Mouse (Mus musculus) neural tube, embryonic 13.5 days (tissue): ENCODE data around the gene Fgf23. TPM values are rescaled to one million over a fixed set of nuclear protein-coding genes. Genes with fewer than 3 reads are reported as not detected.

Experiments used
- ATAC-seq: fragments of 200-750 bp; cut with Nextera tagmentation; 2 replicates; pipeline ENCODE4 v1.8.0; 2017; ENCODE audit warnings: low read depth, mild to moderate bottlenecking, moderate TSS enrichment, moderate library complexity
- H3K27ac ChIP-seq: fragments of 300-500 bp; sonication (generic); replicated peaks from 2 replicates; pipeline ENCODE4 v1.5.1; 2015; ENCODE audit warnings: moderate library complexity, mild to moderate bottlenecking, inconsistent platforms
- H3K27me3 ChIP-seq: fragments of 300-500 bp; sonication (generic); 2 replicates; pipeline ENCODE4 v1.6.1; 2015; ENCODE audit warnings: mild to moderate bottlenecking, inconsistent platforms
- H3K36me3 ChIP-seq: fragments of 300-500 bp; sonication (generic); 2 replicates; pipeline ENCODE4 v1.6.1; 2015; ENCODE audit warnings: mild to moderate bottlenecking, inconsistent platforms
- H3K4me1 ChIP-seq: fragments of 300-500 bp; sonication (generic); replicated peaks from 2 replicates; pipeline ENCODE4 v1.6.1; 2015; ENCODE audit warnings: inconsistent platforms
- H3K4me2 ChIP-seq: fragments of 300-500 bp; sonication (generic); 2 replicates; pipeline ENCODE4 v1.6.1; 2015; ENCODE audit warnings: inconsistent platforms, mild to moderate bottlenecking, moderate library complexity
- H3K4me3 ChIP-seq: fragments of 300-500 bp; sonication (generic); 2 replicates; pipeline ENCODE4 v1.5.1; 2015; ENCODE audit warnings: mild to moderate bottlenecking, inconsistent platforms
- H3K9ac ChIP-seq: fragments of 300-500 bp; sonication (generic); 2 replicates; pipeline ENCODE4 v1.6.1; 2015; ENCODE audit warnings: moderate library complexity, mild to moderate bottlenecking, inconsistent platforms
- H3K9me3 ChIP-seq: fragments of 300-500 bp; sonication (generic); 2 replicates; pipeline ENCODE4 v1.6.1; 2016; ENCODE audit warnings: inconsistent platforms
- WGBS: fragments of 180-500 bp; shearing (Covaris S2); methylation state at CpG from one replicate; pipeline ENCODE4 v1.1.7; 2015; 5-methylcytosine and 5-hydroxymethylcytosine counted together
- polyA plus RNA-seq: library from polyadenylated mRNA; unstranded; fragments of >200 nt; fragmentation: Nextera tagmentation; extraction: Ambion mirVana; gene quantifications from 2 replicates; pipeline ENCODE4 v1.2.1, GENCODE M21; 2015

The Fgf23 gene
- polyA plus RNA-seq, 1 experiment from 2014 or later, result not detected

DNA sequence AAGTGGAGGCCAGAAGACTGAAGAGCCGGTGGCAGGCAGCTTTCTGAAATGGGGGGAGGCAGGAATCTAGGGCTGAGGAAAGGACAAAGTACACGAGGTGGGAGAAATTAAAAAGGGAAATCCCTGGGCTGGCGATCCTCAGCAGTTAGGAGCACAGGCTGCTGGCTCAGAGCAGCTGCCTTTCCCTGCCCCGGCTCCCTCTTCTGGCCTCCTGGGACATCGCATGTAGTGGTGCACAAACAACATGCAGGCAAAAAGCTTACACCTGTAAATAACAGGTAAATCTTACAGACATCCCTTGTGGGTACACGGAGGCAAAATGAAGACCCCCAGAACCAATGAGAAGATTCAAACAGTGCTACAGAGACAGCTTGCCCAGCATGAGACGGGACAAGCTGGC, 21.9 kb downstream of the Fgf23 start:
- H3K4me2 ChIP-seq, result no peak overlapping the region
- peaks cover 30% of the 10 kb centered on the region for H3K36me3 ChIP-seq
- no peaks in the 10 kb centered on the region for H3K27me3 ChIP-seq
- no peak overlapping the region for H3K4me3 ChIP-seq
- no peak for ATAC-seq
- no peaks in the 10 kb centered on the region for H3K4me1 ChIP-seq
- no peak overlapping the region for H3K9ac ChIP-seq
- 67% methylated on average over 7 of the region's 7 CpGs for WGBS
- no peak overlapping the region for H3K27ac ChIP-seq
- no peaks in the 10 kb centered on the region for H3K9me3 ChIP-seq

DNA sequence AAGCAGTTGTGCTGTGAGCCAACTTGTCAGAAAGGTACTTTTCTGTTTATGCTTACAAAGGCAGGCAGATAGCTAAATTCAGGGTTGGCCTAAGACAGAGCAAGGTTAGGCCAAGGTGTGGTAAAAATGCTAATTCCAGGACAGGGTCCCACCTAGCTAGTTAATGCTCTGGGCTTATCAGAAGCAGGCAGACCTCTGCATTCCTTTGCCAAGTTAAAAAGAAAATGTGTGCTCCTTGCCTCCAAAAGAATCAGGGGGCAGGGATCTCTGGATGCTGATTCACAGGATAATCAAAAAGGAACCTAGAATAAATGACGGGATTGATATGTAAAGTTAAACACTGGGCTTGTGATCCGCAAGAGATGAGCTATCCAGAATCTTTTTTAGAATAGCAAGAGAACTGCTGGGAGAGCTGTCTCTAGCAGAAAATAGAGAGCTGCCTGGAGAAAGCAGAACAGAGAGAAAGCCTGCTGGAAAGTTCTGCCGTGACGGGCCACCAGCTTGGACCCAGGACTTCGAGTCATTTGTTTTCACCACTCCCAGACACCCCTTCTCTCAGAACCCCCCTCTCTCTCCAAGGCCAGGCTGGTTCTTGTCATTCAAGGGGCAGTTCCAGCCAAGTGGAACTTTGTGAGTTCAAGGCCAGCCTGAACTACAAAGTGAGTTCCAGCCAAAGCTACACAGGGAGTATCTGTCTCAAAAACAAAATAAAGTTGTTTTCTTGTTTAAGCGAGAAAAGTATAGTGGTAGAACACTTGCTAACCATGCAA, 31.0 kb downstream of the Fgf23 start:
- H3K36me3 ChIP-seq, result peaks cover 24% of the 10 kb centered on the region
- ATAC-seq, result no peak
- H3K9ac ChIP-seq, result no peak overlapping the region
- no peak overlapping the region for H3K27ac ChIP-seq
- peaks cover 16% of the 10 kb centered on the region for H3K4me1 ChIP-seq
- no peaks in the 10 kb centered on the region for H3K9me3 ChIP-seq
- no peaks in the 10 kb centered on the region for H3K27me3 ChIP-seq
- H3K4me2 ChIP-seq, result no peak overlapping the region
- WGBS, result 91% methylated on average over 6 of the region's 6 CpGs
- H3K4me3 ChIP-seq, result no peak overlapping the region

DNA sequence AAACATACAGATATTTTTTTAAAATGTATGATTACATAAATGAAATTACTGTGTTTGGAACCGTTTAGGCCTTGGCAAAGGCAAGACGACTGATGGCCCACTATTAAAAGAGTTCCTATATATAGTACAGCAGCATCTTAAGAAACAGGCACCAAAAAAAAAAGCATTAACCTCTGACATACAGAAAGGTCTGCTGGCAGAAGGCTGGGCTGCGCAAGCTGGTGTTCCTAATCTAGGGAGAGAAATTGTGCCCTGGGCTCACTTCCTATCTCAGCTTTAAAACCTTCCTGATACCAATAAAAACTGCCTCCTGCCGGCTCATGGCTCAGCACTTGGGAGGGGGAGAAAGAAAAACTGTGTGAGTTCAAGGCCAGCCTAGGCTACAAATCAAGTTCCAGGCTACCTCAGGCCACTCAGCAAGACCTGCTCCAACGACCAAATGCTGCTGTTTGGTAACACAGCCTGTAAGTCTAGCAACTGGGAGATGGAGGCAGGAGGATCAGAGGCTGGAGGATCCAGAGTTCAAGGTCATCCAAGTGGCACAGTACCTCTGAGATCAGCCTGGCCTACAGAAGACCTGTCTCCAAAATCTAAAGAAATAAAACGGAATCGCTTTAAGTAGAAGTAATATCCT, 31.8 kb downstream of the Fgf23 start:
- Histone ChIP-seq H3K9ac (no peak overlapping the region), H3K27ac (no peak overlapping the region)
- WGBS, result 84% methylated on average over 7 of the region's 7 CpGs

DNA sequence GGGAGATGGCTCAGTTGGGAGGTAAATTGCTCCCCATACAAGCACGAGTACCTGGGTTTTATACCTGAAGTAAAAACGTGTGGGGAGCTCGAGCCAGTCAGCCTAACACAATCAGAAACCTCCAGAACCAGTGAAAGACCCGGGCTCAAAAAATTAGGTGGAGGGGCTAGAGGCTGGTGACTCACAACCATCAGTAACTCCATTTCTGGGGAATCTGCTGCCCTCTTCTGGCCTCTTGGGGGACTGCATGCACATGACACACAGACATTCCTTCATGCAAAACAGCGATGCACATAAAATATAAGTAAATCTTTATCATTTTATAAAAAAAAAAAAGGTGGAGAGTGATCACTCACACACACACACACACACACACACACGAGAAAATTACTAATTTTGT, 32.4 kb downstream of the Fgf23 start:
- H3K4me3 ChIP-seq, result no peak overlapping the region
- WGBS, result 75% methylated on average over 6 of the region's 6 CpGs

More for the DNA sequence above, 31.8 kb downstream of the Fgf23 start:
- no peak for ATAC-seq
- Histone ChIP-seq H3K4me1 (peaks cover 19% of the 10 kb centered on the region), H3K27me3 (no peaks in the 10 kb centered on the region), H3K36me3 (peaks cover 24% of the 10 kb centered on the region), H3K9me3 (no peaks in the 10 kb centered on the region), H3K4me2 (no peak overlapping the region), H3K4me3 (no peak overlapping the region)

DNA sequence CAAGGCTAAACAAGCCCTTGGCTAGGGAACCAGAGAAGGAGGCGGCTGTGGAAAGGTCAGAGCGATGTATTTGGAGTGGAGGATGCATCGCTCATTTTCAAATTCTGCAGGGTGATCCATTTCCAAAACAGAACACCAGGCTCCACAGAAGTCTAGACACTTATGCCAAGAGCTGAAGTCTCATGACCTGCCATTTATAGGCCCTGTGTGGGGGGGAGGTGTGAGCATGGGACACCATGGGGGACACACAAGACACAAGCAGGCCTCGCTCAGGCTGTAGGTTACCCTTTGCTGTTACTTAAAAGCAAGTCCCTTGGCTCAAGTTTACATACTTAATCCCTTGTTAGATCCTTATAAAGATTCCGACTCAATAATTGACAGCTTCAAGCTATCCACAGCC, 33.5 kb downstream of the Fgf23 start:
- no peaks in the 10 kb centered on the region for H3K9me3 ChIP-seq
- WGBS, result 85% methylated on average over 5 of the region's 5 CpGs
- no peaks in the 10 kb centered on the region for H3K27me3 ChIP-seq
- peaks cover 15% of the 10 kb centered on the region for H3K36me3 ChIP-seq
- no peak overlapping the region for H3K27ac ChIP-seq
- H3K4me2 ChIP-seq, result no peak overlapping the region
- H3K9ac ChIP-seq, result no peak overlapping the region
- no peak overlapping the region for H3K4me3 ChIP-seq
- no peak for ATAC-seq
- H3K4me1 ChIP-seq, result peaks cover 22% of the 10 kb centered on the region

More for the DNA sequence above, 32.4 kb downstream of the Fgf23 start:
- Histone ChIP-seq H3K27me3 (no peaks in the 10 kb centered on the region), H3K9ac (no peak overlapping the region), H3K4me1 (peaks cover 22% of the 10 kb centered on the region), H3K9me3 (no peaks in the 10 kb centered on the region), H3K36me3 (peaks cover 24% of the 10 kb centered on the region), H3K27ac (no peak overlapping the region), H3K4me2 (no peak overlapping the region)
- ATAC-seq, result no peak

DNA sequence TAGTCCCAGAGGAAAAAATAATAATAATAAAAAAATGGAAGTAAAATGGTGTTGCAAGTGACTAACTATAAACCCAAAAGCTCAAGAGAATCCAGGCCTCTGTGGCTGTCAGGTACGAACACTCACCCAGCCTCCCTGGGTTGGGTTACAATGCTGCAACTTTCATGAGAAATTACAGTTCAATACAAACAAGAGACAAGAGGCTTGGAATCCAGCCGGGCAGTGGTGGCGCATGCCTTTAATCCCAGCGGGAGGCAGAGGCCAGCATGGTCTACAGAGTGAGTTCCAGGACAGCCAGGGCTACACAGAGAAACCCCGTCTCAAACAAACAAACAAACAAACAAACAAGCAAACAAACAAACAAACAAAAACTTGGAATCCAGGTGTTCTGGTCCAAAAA, 34.0 kb downstream of the Fgf23 start:
- no peak overlapping the region for H3K4me2 ChIP-seq
- ATAC-seq, result no peak

DNA sequence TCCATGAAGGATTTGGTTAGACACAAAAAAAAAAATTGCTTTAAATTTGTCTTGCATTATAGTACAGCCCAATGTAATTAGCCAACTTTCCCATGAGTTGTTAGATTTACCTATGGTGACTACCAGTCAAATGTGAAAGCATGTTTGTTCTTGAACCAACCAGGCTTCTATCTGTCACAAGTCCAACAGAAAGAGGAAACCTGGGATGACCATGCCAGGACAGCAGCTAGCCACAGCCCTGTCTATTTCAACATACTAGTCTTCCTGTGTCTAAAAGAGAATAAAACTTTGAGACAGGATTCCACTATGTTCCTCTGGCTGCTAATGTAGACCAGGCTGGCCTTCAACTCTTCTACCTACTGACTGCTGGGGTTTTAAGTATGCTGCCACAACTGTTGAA, 34.7 kb downstream of the Fgf23 start:
- Histone ChIP-seq H3K9me3 (no peaks in the 10 kb centered on the region), H3K9ac (no peak overlapping the region), H3K36me3 (peaks cover 11% of the 10 kb centered on the region; the same call in 1 of the 2 replicates), H3K4me1 (peaks cover 22% of the 10 kb centered on the region), H3K4me3 (no peak overlapping the region), H3K27me3 (no peaks in the 10 kb centered on the region), H3K4me2 (no peak overlapping the region), H3K27ac (no peak overlapping the region)
- no peak for ATAC-seq

More for the DNA sequence above, 34.0 kb downstream of the Fgf23 start:
- Histone ChIP-seq H3K9ac (no peak overlapping the region), H3K4me1 (peaks cover 22% of the 10 kb centered on the region), H3K4me3 (no peak overlapping the region), H3K27me3 (no peaks in the 10 kb centered on the region), H3K36me3 (peaks cover 11% of the 10 kb centered on the region; the same call in 1 of the 2 replicates), H3K9me3 (no peaks in the 10 kb centered on the region), H3K27ac (no peak overlapping the region)
- WGBS, result 52% methylated on average over 5 of the region's 5 CpGs

DNA sequence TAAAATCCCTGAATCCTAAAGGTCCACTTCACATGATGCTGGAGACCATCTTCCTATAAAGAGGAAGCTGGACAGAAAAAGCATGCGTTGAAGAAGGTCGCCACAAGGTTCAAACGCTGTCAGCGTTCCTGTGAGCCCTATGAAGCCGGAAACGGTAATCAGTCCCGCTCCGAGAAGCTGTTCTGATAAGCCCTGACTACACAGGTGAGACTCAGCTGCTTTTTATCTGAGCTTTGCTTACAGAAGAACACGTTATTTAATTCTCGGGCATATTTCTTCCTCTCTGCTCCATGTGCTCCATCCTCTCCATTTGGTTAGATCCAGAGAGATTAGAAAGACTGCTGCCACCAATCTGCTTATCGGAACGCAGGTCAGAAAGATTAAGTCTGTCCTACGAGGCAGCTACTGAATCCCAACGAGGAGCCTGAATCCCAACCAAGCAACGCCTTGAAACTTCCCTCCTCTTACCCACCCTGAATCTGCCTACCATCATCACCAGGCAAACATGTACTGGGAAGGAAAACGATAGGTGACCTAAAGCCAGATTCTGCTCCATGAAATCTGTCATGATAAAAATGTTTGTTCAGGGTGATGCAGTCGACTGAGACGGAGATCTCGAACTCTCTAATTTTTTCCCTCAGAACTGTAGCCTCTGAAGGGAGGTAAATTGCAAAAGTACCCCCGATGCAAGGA, 35.8 kb downstream of the Fgf23 start:
- H3K9ac ChIP-seq, result peak overlapping the region; percentile 78
- peaks cover 22% of the 10 kb centered on the region for H3K4me1 ChIP-seq
- no peaks in the 10 kb centered on the region for H3K9me3 ChIP-seq
- H3K36me3 ChIP-seq, result peaks cover 5% of the 10 kb centered on the region; the same call in 1 of the 2 replicates
- peak overlapping the region; percentile 89 for H3K4me2 ChIP-seq
- H3K4me3 ChIP-seq, result peak overlapping the region; percentile 62
- 53% methylated on average over 20 of the region's 20 CpGs for WGBS
- H3K27me3 ChIP-seq, result no peaks in the 10 kb centered on the region
- no peak overlapping the region for H3K27ac ChIP-seq
- no peak for ATAC-seq

DNA sequence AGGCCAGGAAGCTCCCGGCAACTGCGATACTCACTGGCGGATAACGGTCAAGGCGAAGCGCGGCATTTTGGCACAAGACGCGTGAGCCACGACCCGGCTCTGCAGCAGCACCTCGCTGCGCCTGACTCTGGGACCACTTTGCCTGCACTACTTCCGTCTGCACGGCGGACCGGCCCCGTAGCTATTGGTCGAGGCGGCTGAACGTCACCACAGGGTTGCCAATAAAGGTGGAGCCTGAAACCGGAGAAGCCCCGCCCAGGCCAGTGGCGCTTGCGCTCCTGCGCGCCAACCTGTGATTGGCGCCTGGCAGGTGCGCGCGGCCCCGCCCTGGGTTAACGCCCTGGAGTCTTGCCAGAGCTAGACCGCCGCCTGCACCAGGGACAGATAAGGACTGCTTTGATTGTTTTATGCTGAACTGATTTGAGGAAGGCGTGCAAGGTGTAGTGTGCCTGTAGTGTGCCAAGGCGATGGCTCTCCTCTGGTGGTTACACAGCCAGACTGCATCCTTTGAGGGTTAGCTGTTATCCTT, 36.8 kb downstream of the Fgf23 start, which contains the start of gene Tigar:
Tigar (minus strand) TSS at position 156 of the 529 bp plus-strand sequence.
- under 1% methylated on average over 37 of the region's 37 CpGs for WGBS
- peaks cover 22% of the 10 kb centered on the region for H3K4me1 ChIP-seq
- H3K36me3 ChIP-seq, result no peaks in the 10 kb centered on the region
- no peak within 1 kb of the TSS; the same call in 1 of the 2 replicates for H3K27ac ChIP-seq
- H3K4me2 ChIP-seq, result peak within 1 kb of the TSS; percentile 89
- no peaks in the 10 kb centered on the region for H3K9me3 ChIP-seq
- H3K27me3 ChIP-seq, result no peaks in the 10 kb centered on the region
- peak; percentile 100 for ATAC-seq
- H3K4me3 ChIP-seq, result peak within 1 kb of the TSS; percentile 62
- peak within 1 kb of the TSS; percentile 78 for H3K9ac ChIP-seq

DNA sequence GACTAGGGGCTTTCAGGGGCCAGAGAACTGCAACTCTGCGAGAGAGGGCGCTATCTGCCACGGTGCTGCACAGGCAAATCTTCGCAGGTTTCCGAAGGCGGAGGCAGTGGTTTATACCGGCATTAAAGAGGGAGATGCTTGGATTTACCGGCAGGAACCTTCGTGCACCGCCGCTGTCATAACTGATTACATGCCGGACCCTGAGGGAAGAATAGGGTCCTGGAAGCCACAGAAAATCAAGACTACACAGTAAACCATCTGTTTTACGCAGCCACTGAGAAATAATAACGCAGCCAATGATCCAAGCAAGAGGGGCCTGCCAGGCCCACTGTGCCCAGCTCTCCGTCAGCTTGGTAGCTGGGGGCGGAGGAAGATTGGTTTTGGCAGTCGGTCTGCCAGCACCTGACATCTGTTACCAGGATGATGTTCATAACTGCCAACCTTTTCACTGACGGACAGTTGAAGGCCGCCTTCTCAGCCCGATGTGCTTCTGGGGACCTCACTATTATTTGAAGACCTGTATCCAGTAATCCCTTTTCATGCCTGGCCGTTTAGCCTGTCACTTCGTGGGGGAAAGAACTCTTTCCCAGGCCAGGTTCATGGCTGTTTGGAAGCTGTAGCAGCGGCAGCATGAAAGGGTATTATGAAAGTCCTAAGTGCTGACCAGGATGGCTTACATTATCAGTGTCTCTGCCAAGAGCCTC, 42.2 kb downstream of the Fgf23 start:
- H3K9me3 ChIP-seq, result no peaks in the 10 kb centered on the region
- 59% methylated on average over 23 of the region's 23 CpGs for WGBS
- H3K27me3 ChIP-seq, result no peaks in the 10 kb centered on the region; the same call in 1 of the 2 replicates
- no peak overlapping the region for H3K4me3 ChIP-seq
- no peak overlapping the region for H3K4me2 ChIP-seq
- no peak overlapping the region for H3K27ac ChIP-seq
- H3K36me3 ChIP-seq, result no peaks in the 10 kb centered on the region
- H3K4me1 ChIP-seq, result 0 out of 2 replicates have a peak, but pooled peaks cover under 1% of the 10 kb centered on the region
- ATAC-seq, result peak; percentile 15; the same call in 1 of the 2 replicates
- H3K9ac ChIP-seq, result no peak overlapping the region

DNA sequence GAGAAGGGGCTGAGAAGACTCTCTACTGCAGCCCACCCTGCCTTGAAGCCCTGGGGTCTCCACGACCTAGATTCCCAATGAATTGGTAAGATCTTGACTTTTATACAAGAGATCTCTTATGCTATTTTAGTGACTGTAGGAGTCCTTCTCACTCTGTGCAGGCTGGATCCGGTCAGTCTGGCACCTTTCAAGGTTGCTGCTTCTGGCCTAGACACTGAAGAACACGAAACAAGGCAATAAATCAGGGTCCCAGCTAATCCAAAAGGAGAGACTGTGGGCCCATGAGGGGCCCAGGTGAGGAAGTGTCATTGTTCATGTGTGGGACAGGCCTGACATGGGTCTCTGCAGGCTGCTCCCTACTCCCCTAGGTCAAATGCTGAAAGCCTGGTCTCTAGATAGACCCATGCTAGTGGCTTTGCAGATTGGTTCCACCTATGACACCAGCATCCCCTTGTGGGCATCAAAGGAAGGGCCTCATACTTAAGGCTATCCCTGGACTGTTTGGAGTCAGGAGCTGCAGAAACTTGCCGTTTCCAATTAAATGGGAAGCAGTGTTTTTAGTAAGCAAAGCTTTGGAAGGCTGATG, 49.6 kb downstream of the Fgf23 start:
- Histone ChIP-seq H3K9ac (no peak overlapping the region), H3K4me3 (no peak overlapping the region), H3K4me2 (no peak overlapping the region), H3K36me3 (no peaks in the 10 kb centered on the region), H3K27me3 (no peaks in the 10 kb centered on the region), H3K4me1 (no peaks in the 10 kb centered on the region), H3K27ac (no peak overlapping the region), H3K9me3 (no peaks in the 10 kb centered on the region)
- ATAC-seq, result no peak
- WGBS, result 78% methylated on average over 4 of the region's 4 CpGs
